Mouse (Mus musculus): ENCODE measurements at regions not wholly inside any gene's neighbourhood (a gene's known extent, or its start where the extent isn't known, plus 50 kb on each side); places are given as distances from the start of the nearest gene placed in this dataset.
"Not testable (repeated sequence)": the region's sequence is repeated elsewhere in the genome, so short reads cannot be mapped to it uniquely, and the experiment has no call there.

DNA sequence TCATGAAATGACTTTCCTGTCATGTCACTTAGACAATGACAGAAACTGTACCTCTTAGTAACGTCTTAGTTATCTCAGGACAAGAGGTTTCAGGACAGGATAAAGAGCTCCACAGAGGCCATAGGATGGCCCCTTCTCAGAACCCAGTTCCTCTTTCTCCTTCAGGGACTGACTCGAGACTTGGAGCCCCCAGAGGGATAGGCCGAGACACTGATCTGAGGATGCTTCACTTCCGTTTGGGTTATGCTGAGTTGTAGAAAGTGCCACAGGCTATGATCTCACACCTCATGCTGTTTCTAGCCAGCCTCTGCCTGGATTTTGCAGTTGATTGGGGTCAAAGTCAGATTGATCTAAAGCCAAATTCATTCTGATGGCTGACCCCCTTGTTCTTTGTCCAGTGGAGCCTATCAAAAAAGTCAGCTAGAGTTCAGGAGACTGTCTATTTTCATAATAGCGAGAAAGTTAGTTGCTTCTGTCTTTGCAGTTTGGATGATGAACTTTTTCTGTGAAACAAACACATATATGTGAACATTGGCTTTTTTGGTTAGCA, 70.7 kb downstream of the Sult3a2 start:
- DNase-seq = no peak

DNA sequence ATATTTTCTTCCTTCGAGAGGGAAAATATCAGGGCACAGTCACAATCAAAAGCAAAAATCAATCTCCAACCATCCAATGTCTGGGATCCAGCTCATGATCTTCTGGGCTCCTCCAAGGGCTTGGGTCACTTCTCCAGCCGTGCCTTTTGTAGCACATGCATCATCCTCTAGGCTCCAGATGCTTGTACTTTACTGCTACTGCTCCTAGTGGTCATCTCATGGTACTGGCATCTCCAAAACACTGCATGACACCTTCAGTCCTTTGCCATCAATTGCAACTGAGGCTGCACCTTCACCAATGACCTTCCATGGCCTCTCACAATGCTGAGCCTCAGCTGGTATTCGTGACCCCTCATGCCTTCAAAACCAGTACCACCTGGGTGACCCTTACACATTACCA, 77.8 kb downstream of the Sult3a2 start:
- not testable (repeated sequence) for DNase-seq

DNA sequence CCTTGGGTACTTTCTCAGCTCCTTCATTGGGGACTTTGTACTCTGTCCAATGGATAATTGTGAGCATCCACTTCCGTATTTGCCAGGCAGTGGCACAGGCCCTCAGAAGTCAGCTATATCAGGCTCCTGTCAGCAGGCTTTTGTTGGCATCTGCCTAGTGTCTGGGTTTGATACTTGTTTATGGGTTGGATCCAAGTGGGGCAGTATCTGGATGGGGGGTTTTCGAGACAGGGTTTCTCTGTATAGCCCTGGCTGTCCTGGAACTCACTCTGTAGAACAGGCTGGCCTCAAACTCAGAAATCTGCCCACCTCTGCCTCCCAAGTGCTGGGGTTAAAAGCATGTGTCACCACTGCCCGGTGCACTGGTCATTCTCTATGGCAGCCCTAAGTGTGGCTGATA, 79.7 kb upstream of the Clvs2 start:
- DNase-seq = not testable (repeated sequence)

DNA sequence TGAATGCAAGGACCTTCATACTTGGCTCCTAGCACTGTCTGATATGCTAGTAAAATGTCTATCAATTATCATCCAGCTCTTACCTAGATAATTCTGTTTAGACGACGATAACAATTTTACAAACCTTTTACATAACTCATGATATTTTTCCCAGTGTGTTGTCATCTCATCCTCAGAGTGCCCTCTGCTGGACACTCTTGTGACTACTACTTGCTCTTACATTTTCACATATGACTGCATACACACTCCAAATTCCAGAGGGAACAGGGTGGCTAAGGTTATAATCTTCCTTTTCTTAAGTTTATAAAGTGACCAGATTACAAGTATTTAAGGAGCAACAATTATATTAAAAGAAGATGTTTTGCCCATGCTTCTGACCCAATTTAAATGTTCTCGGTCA, 78.9 kb upstream of the Clvs2 start:
- peak; percentile 85 for DNase-seq

All from right cerebral cortex, postnatal 4 days (tissue).